Mouse (Mus musculus) lung, embryonic 14.5 days (tissue): ENCODE measurements at regions not wholly inside any gene's neighbourhood (a gene's known extent, or its start where the extent isn't known, plus 50 kb on each side); places are given as distances from the start of the nearest gene placed in this dataset.

ENCODE experiments used
- ATAC-seq: fragments of 200-750 bp; cut with Nextera tagmentation; 2 replicates; pipeline ENCODE4 v1.8.0; 2017; ENCODE audit warnings: mild to moderate bottlenecking, moderate TSS enrichment, moderate library complexity; ENCODE audit not compliant: insufficient read depth
- DNase-seq: peaks from one replicate; pipeline ENCODE4 v3.0.0-alpha.2; 2015
- H3K27ac ChIP-seq: fragments of 300-500 bp; sonication (generic); 2 replicates; pipeline ENCODE4 v1.5.1; 2014; ENCODE audit warnings: low read depth, mild to moderate bottlenecking, moderate library complexity
- H3K27me3 ChIP-seq: fragments of 300-500 bp; sonication (generic); 2 replicates; pipeline ENCODE4 v1.6.1; 2014; ENCODE audit warnings: low read length, control low read depth; ENCODE audit not compliant: insufficient read depth
- H3K36me3 ChIP-seq: fragments of 300-500 bp; sonication (generic); 2 replicates; pipeline ENCODE4 v1.6.1; 2014; ENCODE audit warnings: control low read depth; ENCODE audit not compliant: insufficient read depth
- H3K4me1 ChIP-seq: fragments of 300-500 bp; sonication (generic); 2 replicates; pipeline ENCODE4 v1.6.1; 2014; ENCODE audit warnings: antibody characterized with exemption, control low read depth; ENCODE audit not compliant: insufficient read depth
- H3K4me2 ChIP-seq: fragments of 300-500 bp; sonication (generic); 2 replicates; pipeline ENCODE4 v1.6.1; 2014; ENCODE audit warnings: mild to moderate bottlenecking
- H3K4me3 ChIP-seq: fragments of 300-500 bp; sonication (generic); 2 replicates; pipeline ENCODE4 v1.5.1; 2014; ENCODE audit warnings: low read depth, low read length
- H3K9ac ChIP-seq: fragments of 300-500 bp; sonication (generic); 2 replicates; pipeline ENCODE4 v1.6.1; 2014
- H3K9me3 ChIP-seq: fragments of 300-500 bp; sonication (generic); 2 replicates; pipeline ENCODE4 v1.6.1; 2016; ENCODE audit warnings: low read depth, low read length, control low read depth
- CTCF ChIP-seq: IDR thresholded peaks from 2 replicates; pipeline ENCODE4 v1.5.1; 2016; ENCODE audit warnings: antibody characterized with exemption, low read depth
- WGBS: fragments of 180-500 bp; shearing (Covaris S2); extraction: QIAGEN DNeasy Blood & Tissue Kit; methylation state at CpG from one replicate; pipeline ENCODE4 v1.1.7; 2014; 5-methylcytosine and 5-hydroxymethylcytosine counted together

GRCm38 (mm10) chr16:29733847-29734246 is 154.7 kb downstream of the Opa1 start:
- H3K27ac ChIP-seq = no peak overlapping the region
- H3K9ac ChIP-seq = no peak overlapping the region
- no peaks in the 10 kb centered on the region for H3K9me3 ChIP-seq
- no peak for TF ChIP-seq CTCF
- no peaks in the 10 kb centered on the region; the same call in 1 of the 2 replicates for H3K27me3 ChIP-seq
- H3K4me2 ChIP-seq = no peak overlapping the region
- no peak overlapping the region for H3K4me3 ChIP-seq
- peaks cover 45% of the 10 kb centered on the region for H3K4me1 ChIP-seq
- no peaks in the 10 kb centered on the region for H3K36me3 ChIP-seq
- 70% methylated on average over 10 of the region's 10 CpGs for WGBS
- ATAC-seq = peak; percentile 14; the same call in 1 of the 2 replicates
- DNase-seq = no peak

- DNase-seq = peak; percentile 94
- H3K4me3 ChIP-seq = no peak overlapping the region
- H3K9ac ChIP-seq = peak overlapping the region; percentile 20; the same call in 1 of the 2 replicates
- H3K27me3 ChIP-seq = no peaks in the 10 kb centered on the region; the same call in 1 of the 2 replicates
- peak; percentile 79 for TF ChIP-seq CTCF
- H3K4me1 ChIP-seq = peaks cover 42% of the 10 kb centered on the region
- H3K27ac ChIP-seq = peak overlapping the region; percentile 92
- H3K36me3 ChIP-seq = no peaks in the 10 kb centered on the region
- 7% methylated on average over 1 of the region's 1 CpGs for WGBS
- H3K4me2 ChIP-seq = peak overlapping the region; percentile 43; the same call in 1 of the 2 replicates
- ATAC-seq = peak; percentile 77
- no peaks in the 10 kb centered on the region for H3K9me3 ChIP-seq
Measured at GRCm38 (mm10) chr16:29734324-29734723, 155.2 kb downstream of the Opa1 start.

GRCm38 (mm10) chr16:29734738-29735250 is 155.7 kb downstream of the Opa1 start:
- Histone ChIP-seq H3K4me1 (peaks cover 37% of the 10 kb centered on the region), H3K27ac (peak overlapping the region; percentile 92), H3K9ac (peak overlapping the region; percentile 20), H3K9me3 (no peaks in the 10 kb centered on the region), H3K36me3 (no peaks in the 10 kb centered on the region), H3K27me3 (no peaks in the 10 kb centered on the region; the same call in 1 of the 2 replicates), H3K4me2 (peak overlapping the region; percentile 43), H3K4me3 (no peak overlapping the region)
- TF ChIP-seq CTCF = no peak
- DNase-seq = peak; percentile 83
- 3% methylated on average over 12 of the region's 12 CpGs for WGBS
- ATAC-seq = peak; percentile 77

- 10% methylated on average over 12 of the region's 12 CpGs for WGBS
- Histone ChIP-seq H3K4me2 (no peak overlapping the region), H3K36me3 (no peaks in the 10 kb centered on the region), H3K27me3 (no peaks in the 10 kb centered on the region), H3K27ac (peak overlapping the region; percentile 92), H3K4me1 (peaks cover 32% of the 10 kb centered on the region), H3K9me3 (no peaks in the 10 kb centered on the region), H3K9ac (no peak overlapping the region), H3K4me3 (no peak overlapping the region)
- ATAC-seq (peak; percentile 53), DNase-seq (peak; percentile 66)
- no peak; the same call in 1 of the 2 replicates for TF ChIP-seq CTCF
Measured at GRCm38 (mm10) chr16:29735371-29736008, 156.4 kb downstream of the Opa1 start.

DNA sequence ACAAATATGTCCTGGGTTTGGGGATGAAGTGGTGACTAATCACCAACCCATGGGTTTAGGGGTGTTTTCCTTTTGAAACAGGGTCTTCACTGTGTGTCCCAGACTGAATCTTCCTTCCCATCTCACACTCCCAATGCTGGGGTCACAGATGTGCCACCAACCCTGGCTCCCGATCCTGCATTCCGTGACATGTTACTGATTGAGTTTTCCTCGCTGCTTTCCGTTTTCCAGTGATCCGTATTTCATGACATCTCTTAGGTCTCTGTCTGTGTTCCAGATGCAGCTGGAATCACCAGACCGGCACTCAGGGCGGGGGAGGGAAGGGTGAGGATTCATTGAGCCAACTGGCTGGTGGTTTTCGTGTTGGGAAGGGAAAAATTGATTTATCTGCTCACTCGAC is 157.1 kb downstream of the Opa1 start:
- H3K27ac ChIP-seq = no peak overlapping the region
- H3K4me1 ChIP-seq = peaks cover 32% of the 10 kb centered on the region
- H3K4me2 ChIP-seq = no peak overlapping the region
- no peaks in the 10 kb centered on the region for H3K27me3 ChIP-seq
- ATAC-seq (no peak), DNase-seq (no peak)
- no peak overlapping the region for H3K9ac ChIP-seq
- TF ChIP-seq CTCF = no peak
- no peaks in the 10 kb centered on the region for H3K36me3 ChIP-seq
- 54% methylated on average over 9 of the region's 9 CpGs for WGBS
- H3K4me3 ChIP-seq = no peak overlapping the region
- no peaks in the 10 kb centered on the region for H3K9me3 ChIP-seq

- no peak for TF ChIP-seq CTCF
- H3K9me3 ChIP-seq = no peaks in the 10 kb centered on the region
- H3K4me3 ChIP-seq = no peak overlapping the region
- WGBS = 79% methylated on average over 9 of the region's 9 CpGs
- no peak overlapping the region for H3K4me2 ChIP-seq
- ATAC-seq (no peak), DNase-seq (no peak)
- peaks cover 35% of the 10 kb centered on the region for H3K4me1 ChIP-seq
- no peak overlapping the region for H3K9ac ChIP-seq
- no peak overlapping the region for H3K27ac ChIP-seq
- H3K36me3 ChIP-seq = no peaks in the 10 kb centered on the region
- H3K27me3 ChIP-seq = no peaks in the 10 kb centered on the region
Measured at GRCm38 (mm10) chr16:29738075-29738474, 158.9 kb downstream of the Opa1 start.

GRCm38 (mm10) chr16:29742497-29743230 is 163.5 kb downstream of the Opa1 start:
- H3K4me2 ChIP-seq = no peak overlapping the region
- peak overlapping the region; percentile 3; the same call in 1 of the 2 replicates for H3K27ac ChIP-seq
- WGBS = 7% methylated on average over 14 of the region's 14 CpGs
- no peak for TF ChIP-seq CTCF
- H3K4me1 ChIP-seq = peaks cover 8% of the 10 kb centered on the region; the same call in 1 of the 2 replicates
- H3K4me3 ChIP-seq = no peak overlapping the region
- no peak for DNase-seq
- H3K9ac ChIP-seq = no peak overlapping the region
- H3K27me3 ChIP-seq = no peaks in the 10 kb centered on the region
- H3K36me3 ChIP-seq = no peaks in the 10 kb centered on the region
- no peaks in the 10 kb centered on the region for H3K9me3 ChIP-seq
- ATAC-seq = no peak
